Mouse (Mus musculus): Measurements from ENCODE around the gene Sugct. TPM values are rescaled to one million over a fixed set of nuclear protein-coding genes. Genes with fewer than 3 reads are reported as not detected.
"Not testable (repeated sequence)": the region's sequence is repeated elsewhere in the genome, so short reads cannot be mapped to it uniquely, and the experiment has no call there.

Gene Sugct
- polyA plus RNA-seq, 1 experiment from 2014 or later: 5.1 TPM

GRCm38 (mm10) chr13:16859986-16860385 is 835.4 kb downstream of the Sugct start:
- Histone ChIP-seq H3K4me2 (replicated peaks) (no peak overlapping the region), H3K9me3 (replicated peaks) (no peaks in the 10 kb centered on the region), H3K27me3 (no peaks in the 10 kb centered on the region), H3K36me3 (no peaks in the 10 kb centered on the region), H3K9ac (no peak overlapping the region), H3K4me1 (no peaks in the 10 kb centered on the region), H3K27ac (replicated peaks) (no peak overlapping the region), H3K4me3 (replicated peaks) (no peak overlapping the region)
- 20% methylated on average over 2 of the region's 2 CpGs for WGBS
- no peak for ATAC-seq (ENCODE audit: insufficient number of reproducible peaks, low FRiP score, low TSS enrichment, low read depth)

DNA sequence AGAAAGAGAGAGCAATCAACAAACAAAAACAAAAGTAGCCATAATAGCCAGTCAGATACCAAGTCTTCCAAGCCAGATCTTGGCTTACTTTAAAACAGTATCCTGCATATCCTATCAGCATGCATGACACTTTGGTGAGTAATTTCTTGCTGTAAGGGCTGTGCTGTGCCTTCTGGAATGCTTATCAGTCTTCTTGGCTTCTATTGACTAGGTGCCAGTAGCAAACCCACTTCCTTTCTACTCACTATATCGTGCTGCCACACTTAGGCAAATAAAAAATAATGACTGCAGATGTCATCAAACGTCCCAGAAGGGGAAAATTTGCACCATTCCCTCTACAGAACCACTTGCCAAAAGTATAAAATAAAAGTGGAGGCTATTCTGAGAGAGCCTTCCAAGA is 848.1 kb downstream of the Sugct start:
- Histone ChIP-seq H3K4me1 (no peaks in the 10 kb centered on the region), H3K36me3 (no peaks in the 10 kb centered on the region), H3K9me3 (replicated peaks) (no peaks in the 10 kb centered on the region), H3K9ac (no peak overlapping the region), H3K27ac (replicated peaks) (no peak overlapping the region), H3K4me3 (replicated peaks) (no peak overlapping the region), H3K27me3 (no peaks in the 10 kb centered on the region), H3K4me2 (replicated peaks) (no peak overlapping the region)
- no peak for ATAC-seq (ENCODE audit: insufficient number of reproducible peaks, low FRiP score, low TSS enrichment, low read depth)
- 60% methylated on average over 2 of the region's 2 CpGs for WGBS

DNA sequence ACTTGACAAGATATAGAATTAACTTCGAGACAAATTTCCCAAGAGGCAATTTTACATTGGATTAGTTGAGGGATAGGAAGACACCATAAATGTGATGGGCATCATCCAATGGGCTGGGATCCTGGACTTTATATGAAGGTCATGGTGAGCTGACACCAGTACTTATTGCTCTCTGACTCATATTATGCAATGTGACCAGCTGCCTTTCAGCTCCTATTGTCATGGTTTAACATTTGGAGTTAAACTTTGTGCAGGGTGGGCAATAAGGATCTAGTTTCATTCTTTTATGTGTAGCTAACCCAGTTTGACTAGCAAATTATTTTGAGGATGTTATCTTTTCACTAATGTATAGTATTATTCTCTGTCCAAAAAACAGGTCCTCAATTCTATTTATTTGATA is 854.4 kb downstream of the Sugct start:
- Histone ChIP-seq H3K9me3 (replicated peaks) (no peaks in the 10 kb centered on the region), H3K36me3 (no peaks in the 10 kb centered on the region), H3K4me1 (no peaks in the 10 kb centered on the region), H3K9ac (no peak overlapping the region), H3K27me3 (no peaks in the 10 kb centered on the region), H3K27ac (replicated peaks) (no peak overlapping the region), H3K4me2 (replicated peaks) (no peak overlapping the region), H3K4me3 (replicated peaks) (no peak overlapping the region)
- ATAC-seq (ENCODE audit: insufficient number of reproducible peaks, low FRiP score, low TSS enrichment, low read depth): no peak
- WGBS: 70% methylated on average over 1 of the region's 1 CpGs

- Histone ChIP-seq H3K27me3 (no peaks in the 10 kb centered on the region), H3K4me2 (replicated peaks) (no peak overlapping the region), H3K4me1 (no peaks in the 10 kb centered on the region), H3K4me3 (replicated peaks) (no peak overlapping the region), H3K27ac (replicated peaks) (no peak overlapping the region), H3K9ac (no peak overlapping the region), H3K9me3 (replicated peaks) (no peaks in the 10 kb centered on the region), H3K36me3 (no peaks in the 10 kb centered on the region)
- no peak for ATAC-seq (ENCODE audit: insufficient number of reproducible peaks, low FRiP score, low TSS enrichment, low read depth)
- 94% methylated on average over 3 of the region's 3 CpGs for WGBS
These were observed 856.9 kb downstream of the Sugct start for GRCm38 (mm10) chr13:16838409-16838808.

- no peaks in the 10 kb centered on the region for H3K36me3 ChIP-seq
- no peak overlapping the region for H3K27ac ChIP-seq (replicated peaks)
- H3K9ac ChIP-seq: no peak overlapping the region
- H3K4me2 ChIP-seq (replicated peaks): no peak overlapping the region
- H3K27me3 ChIP-seq: no peaks in the 10 kb centered on the region
- H3K4me3 ChIP-seq (replicated peaks): no peak overlapping the region
- no peaks in the 10 kb centered on the region for H3K4me1 ChIP-seq
- ATAC-seq (ENCODE audit: insufficient number of reproducible peaks, low FRiP score, low TSS enrichment, low read depth): no peak
- no peaks in the 10 kb centered on the region for H3K9me3 ChIP-seq (replicated peaks)
- WGBS: 50% methylated on average over 2 of the region's 2 CpGs
These were observed 860.2 kb downstream of the Sugct start for GRCm38 (mm10) chr13:16835111-16835510.

GRCm38 (mm10) chr13:16833069-16833468 is 862.3 kb downstream of the Sugct start:
- no peak overlapping the region for H3K9ac ChIP-seq

DNA sequence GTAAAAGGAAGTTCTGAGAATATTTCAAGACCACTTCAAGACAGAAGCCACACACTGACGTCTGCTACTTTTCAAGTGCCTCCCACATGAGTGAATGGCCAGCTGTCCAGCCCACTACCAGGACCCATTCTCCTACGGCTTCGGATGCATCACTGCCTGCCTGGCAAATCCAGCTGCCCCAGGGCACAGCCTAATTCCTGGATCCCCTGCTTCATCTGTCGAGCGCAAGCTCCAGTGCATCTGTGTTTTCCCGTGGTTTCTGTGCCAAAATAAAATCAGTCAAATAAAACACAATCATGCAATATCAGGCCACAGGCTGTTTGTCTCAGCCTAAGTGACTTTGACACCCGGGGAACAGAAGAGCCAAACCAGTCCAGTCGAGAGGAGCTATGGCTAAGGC is 863.5 kb downstream of the Sugct start:
- no peak overlapping the region for H3K9ac ChIP-seq
- H3K27ac ChIP-seq (replicated peaks): no peak overlapping the region
- no peaks in the 10 kb centered on the region for H3K36me3 ChIP-seq
- no peaks in the 10 kb centered on the region for H3K27me3 ChIP-seq
- H3K4me3 ChIP-seq (replicated peaks): no peak overlapping the region
- H3K4me2 ChIP-seq (replicated peaks): no peak overlapping the region
- no peaks in the 10 kb centered on the region for H3K9me3 ChIP-seq (replicated peaks)
- WGBS: 38% methylated on average over 8 of the region's 8 CpGs
- H3K4me1 ChIP-seq: no peaks in the 10 kb centered on the region
- no peak for ATAC-seq (ENCODE audit: insufficient number of reproducible peaks, low FRiP score, low TSS enrichment, low read depth)

More at GRCm38 (mm10) chr13:16833069-16833468, 862.3 kb downstream of the Sugct start:
- Histone ChIP-seq H3K4me1 (no peaks in the 10 kb centered on the region), H3K4me3 (replicated peaks) (no peak overlapping the region), H3K4me2 (replicated peaks) (no peak overlapping the region), H3K27me3 (no peaks in the 10 kb centered on the region), H3K9me3 (replicated peaks) (no peaks in the 10 kb centered on the region), H3K36me3 (no peaks in the 10 kb centered on the region), H3K27ac (replicated peaks) (no peak overlapping the region)
- no peak for ATAC-seq (ENCODE audit: insufficient number of reproducible peaks, low FRiP score, low TSS enrichment, low read depth)

GRCm38 (mm10) chr13:16830291-16830690 is 865.1 kb downstream of the Sugct start:
- not testable (repeated sequence) for H3K9ac ChIP-seq; H3K9me3 ChIP-seq (replicated peaks); H3K4me1 ChIP-seq; H3K4me3 ChIP-seq (replicated peaks); H3K4me2 ChIP-seq (replicated peaks); H3K27me3 ChIP-seq; H3K27ac ChIP-seq (replicated peaks); H3K36me3 ChIP-seq; ATAC-seq (ENCODE audit: insufficient number of reproducible peaks, low FRiP score, low TSS enrichment, low read depth)
- WGBS: 46% methylated on average over 6 of the region's 6 CpGs

- Histone ChIP-seq H3K9ac (no peak overlapping the region), H3K27ac (replicated peaks) (no peak overlapping the region), H3K36me3 (no peaks in the 10 kb centered on the region), H3K4me3 (replicated peaks) (no peak overlapping the region), H3K27me3 (no peaks in the 10 kb centered on the region), H3K4me2 (replicated peaks) (no peak overlapping the region), H3K4me1 (no peaks in the 10 kb centered on the region), H3K9me3 (replicated peaks) (no peaks in the 10 kb centered on the region)
- WGBS: 38% methylated on average over 2 of the region's 2 CpGs
- no peak for ATAC-seq (ENCODE audit: insufficient number of reproducible peaks, low FRiP score, low TSS enrichment, low read depth)
These were observed 865.8 kb downstream of the Sugct start for GRCm38 (mm10) chr13:16829589-16829988.

DNA sequence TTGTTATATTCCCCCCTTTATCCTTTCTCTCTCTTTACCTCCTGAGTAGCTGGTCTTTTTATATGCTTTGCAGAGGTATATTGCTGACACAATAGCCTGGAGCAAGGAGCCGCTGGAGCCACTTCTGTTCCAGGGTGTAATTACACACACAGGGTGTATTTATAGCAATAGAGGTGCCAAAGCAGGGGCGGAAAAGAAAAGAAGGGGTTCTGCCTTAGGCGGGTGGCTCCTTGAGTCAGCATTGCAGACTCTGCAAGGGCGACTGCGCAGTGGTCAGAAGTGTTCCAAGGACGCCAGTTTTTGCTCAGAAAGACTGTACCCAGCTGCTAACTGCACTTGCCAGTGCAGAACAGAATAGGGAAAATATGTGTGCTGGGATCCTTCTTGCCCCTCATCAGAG is 869.7 kb downstream of the Sugct start:
- Histone ChIP-seq H3K4me3 (replicated peaks) (no peak overlapping the region), H3K9me3 (replicated peaks) (no peaks in the 10 kb centered on the region), H3K4me2 (replicated peaks) (no peak overlapping the region), H3K27me3 (no peaks in the 10 kb centered on the region), H3K36me3 (no peaks in the 10 kb centered on the region), H3K9ac (no peak overlapping the region), H3K4me1 (no peaks in the 10 kb centered on the region), H3K27ac (replicated peaks) (no peak overlapping the region)
- no peak; the same call in 1 of the 2 replicates for ATAC-seq (ENCODE audit: insufficient number of reproducible peaks, low FRiP score, low TSS enrichment, low read depth)
- 37% methylated on average over 6 of the region's 6 CpGs for WGBS

DNA sequence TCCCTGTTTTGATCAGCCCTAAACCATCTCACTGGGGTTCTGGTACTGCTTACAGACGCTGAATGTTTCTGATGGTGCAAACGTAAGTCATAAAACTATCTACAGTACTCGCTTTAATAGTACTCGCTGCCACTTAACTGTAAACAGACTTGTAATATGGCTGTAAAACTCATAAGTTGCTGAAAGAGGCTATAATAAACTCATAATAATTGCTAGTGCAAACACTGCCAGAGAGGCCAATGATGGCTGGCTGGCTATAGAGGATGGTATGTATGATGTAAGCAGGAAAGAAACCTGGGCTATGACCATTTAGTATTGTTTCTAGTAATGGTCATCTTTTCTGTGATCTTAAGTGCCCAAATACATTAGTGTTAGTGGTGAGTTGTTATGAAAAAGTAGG is 873.6 kb downstream of the Sugct start:
- no peak for ATAC-seq (ENCODE audit: insufficient number of reproducible peaks, low FRiP score, low TSS enrichment, low read depth)
- WGBS: 68% methylated on average over 4 of the region's 4 CpGs

DNA sequence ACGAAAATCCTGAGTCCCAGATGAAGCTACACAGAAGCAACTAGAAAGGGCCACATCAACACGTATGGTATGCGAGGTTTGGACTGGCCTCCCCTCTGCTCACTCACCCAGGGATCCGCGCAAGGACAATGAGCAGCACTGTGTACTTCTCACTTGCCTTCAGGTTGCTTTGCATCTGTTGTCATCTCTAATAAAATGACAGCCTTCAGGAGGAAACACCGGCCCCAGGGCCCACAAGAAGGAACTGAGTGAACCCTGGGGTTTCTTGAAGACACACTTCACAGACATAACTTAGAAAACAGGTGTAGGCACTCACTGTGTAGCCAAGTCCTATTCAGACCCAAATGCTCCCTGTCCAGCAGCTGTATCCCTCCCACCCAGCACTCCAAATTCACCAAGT is 877.9 kb downstream of the Sugct start:
- Histone ChIP-seq H3K27ac (replicated peaks) (no peak overlapping the region), H3K9ac (no peak overlapping the region), H3K27me3 (no peaks in the 10 kb centered on the region), H3K9me3 (replicated peaks) (no peaks in the 10 kb centered on the region), H3K36me3 (no peaks in the 10 kb centered on the region), H3K4me1 (no peaks in the 10 kb centered on the region), H3K4me3 (replicated peaks) (no peak overlapping the region), H3K4me2 (replicated peaks) (no peak overlapping the region)
- 65% methylated on average over 6 of the region's 6 CpGs for WGBS
- no peak for ATAC-seq (ENCODE audit: insufficient number of reproducible peaks, low FRiP score, low TSS enrichment, low read depth)

More for the DNA sequence above, 873.6 kb downstream of the Sugct start:
- H3K9ac ChIP-seq: no peak overlapping the region
- H3K4me3 ChIP-seq (replicated peaks): no peak overlapping the region
- no peaks in the 10 kb centered on the region for H3K27me3 ChIP-seq
- H3K9me3 ChIP-seq (replicated peaks): no peaks in the 10 kb centered on the region
- H3K4me2 ChIP-seq (replicated peaks): no peak overlapping the region
- H3K4me1 ChIP-seq: no peaks in the 10 kb centered on the region
- H3K36me3 ChIP-seq: no peaks in the 10 kb centered on the region
- H3K27ac ChIP-seq (replicated peaks): no peak overlapping the region

All from embryonic facial prominence, embryonic 15.5 days (tissue).